Mouse (Mus musculus) adrenal gland, postnatal 4 days (tissue): Measurements from ENCODE around the gene Aipl1. TPM values are rescaled to one million over a fixed set of nuclear protein-coding genes. Genes with fewer than 3 reads are reported as not detected.
"Not testable (repeated sequence)": the region's sequence is repeated elsewhere in the genome, so short reads cannot be mapped to it uniquely, and the experiment has no call there.

ENCODE experiments used
- DNase-seq, 2 experiments: peaks; one replicate each; pipeline ENCODE4 v3.0.0; 2021 to 2022; ENCODE audit warnings: low spot score in 2 of 2, mixed read lengths in 2 of 2
- total RNA-seq, 2 experiments: library from RNA; stranded (reverse); gene quantifications; 2 replicates each; pipeline ENCODE4 v1.2.3; 2021

Aipl1 gene
- total RNA-seq, 2 experiments from 2014 or later = 0.56 to 0.76 TPM

DNA sequence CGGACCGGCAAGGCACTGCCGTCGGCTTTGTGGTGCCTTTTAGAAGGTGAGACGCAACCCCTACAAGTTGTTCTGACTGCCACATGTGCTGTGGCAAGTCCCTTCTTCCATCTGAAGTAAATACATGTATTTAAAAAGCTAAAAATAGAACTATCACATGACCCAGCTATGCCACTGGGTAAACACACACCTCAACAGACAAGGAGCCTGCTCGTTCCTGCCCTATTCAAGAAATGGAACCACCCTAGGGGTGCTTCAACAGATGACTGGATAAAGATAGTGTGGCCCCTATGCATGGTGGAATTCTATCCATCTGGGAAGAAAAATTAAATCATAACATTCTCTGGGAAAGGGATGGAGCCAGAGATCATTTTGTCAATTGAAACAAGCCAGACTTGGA, 14.5 kb downstream of the Aipl1 start:
- DNase-seq = no peak

DNA sequence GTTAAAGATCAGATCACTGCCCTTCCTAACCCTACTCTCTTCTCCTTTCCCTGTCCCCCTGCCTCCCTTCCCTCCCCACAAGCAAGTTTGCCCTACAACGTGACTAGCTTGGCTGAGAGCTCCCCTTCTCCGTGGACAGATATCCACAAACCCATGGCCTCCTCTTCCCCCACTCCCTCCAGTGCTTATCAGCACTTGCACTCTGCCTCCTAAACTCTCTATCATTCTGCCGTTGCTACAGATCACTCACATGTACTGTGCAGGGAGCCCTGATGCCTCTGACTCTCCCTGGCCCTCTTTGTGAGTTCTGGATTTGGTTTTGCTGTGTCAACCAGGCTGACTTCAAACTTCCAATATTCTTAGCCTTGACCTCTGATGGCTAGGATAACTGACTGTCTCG, 16.3 kb downstream of the Aipl1 start:
- no peak for DNase-seq

DNA sequence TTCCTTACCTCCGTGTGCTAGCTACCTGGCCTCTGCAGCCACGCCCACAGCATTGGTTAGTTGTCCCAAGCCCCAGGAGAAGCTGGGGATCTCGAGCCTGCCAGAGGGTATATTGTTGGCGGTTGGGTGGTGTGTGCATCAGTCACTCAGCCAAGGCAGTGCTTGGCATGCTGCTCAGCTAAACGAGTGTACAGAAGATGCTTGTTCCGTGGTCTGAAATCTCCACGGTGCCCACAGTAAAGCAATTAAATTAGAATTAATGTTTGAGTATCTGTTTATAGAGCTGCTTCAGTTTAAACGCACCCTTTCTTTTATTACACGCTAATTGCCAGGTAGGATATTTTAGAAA, 20.1 kb downstream of the Aipl1 start:
- no peak for DNase-seq

GRCm38 (mm10) chr11:72016518-72017252, 20.6 kb downstream of the Aipl1 start:
- DNase-seq = no peak

GRCm38 (mm10) chr11:72014674-72015073, 22.6 kb downstream of the Aipl1 start:
- no peak for DNase-seq

GRCm38 (mm10) chr11:72011955-72012354, 25.4 kb downstream of the Aipl1 start:
- no peak for DNase-seq

- no peak for DNase-seq
Observed at GRCm38 (mm10) chr11:72010940-72011722, 26.2 kb downstream of the Aipl1 start.

- DNase-seq = no peak
Observed at GRCm38 (mm10) chr11:72010367-72010766, 26.9 kb downstream of the Aipl1 start.

DNA sequence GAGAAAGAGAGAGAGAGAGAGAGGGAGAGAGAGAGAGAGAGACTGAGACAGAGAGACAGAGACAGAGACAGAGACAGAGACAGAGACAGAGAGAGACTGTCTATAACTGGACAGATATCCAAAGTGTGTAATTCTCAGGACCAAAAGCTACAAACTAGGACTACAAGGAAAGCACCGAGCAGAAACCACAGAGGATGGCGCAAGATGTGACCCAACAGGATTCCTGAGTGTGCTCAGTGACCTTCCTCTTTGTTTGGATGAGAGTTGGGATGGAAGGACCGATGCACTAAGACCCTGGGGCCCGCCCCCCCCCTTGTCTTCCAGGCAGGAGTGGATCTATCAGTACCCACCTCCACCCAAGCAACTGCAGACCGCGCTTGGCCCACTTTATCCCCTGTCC, 31.8 kb downstream of the Aipl1 start:
- no peak for DNase-seq

DNA sequence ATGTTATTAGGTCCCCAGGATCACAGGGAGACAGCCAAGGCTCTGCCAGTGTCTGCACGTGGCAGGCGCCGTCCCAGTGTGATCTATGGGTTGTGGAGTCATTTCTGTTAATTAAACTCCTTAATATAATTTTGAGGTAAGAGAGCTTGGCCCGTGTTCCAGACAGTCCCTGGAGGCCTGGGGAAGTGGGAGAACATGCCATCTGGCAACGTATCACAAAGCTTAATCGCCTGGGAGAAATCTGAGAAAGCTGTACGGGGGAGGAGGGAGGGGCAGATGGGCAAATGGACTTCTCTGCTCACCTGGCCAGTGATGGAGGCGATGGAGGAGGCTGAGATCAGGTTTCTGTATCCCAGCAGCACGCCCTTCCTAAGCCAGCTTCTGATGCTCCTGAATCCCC, 34.1 kb downstream of the Aipl1 start:
- no peak for DNase-seq

DNA sequence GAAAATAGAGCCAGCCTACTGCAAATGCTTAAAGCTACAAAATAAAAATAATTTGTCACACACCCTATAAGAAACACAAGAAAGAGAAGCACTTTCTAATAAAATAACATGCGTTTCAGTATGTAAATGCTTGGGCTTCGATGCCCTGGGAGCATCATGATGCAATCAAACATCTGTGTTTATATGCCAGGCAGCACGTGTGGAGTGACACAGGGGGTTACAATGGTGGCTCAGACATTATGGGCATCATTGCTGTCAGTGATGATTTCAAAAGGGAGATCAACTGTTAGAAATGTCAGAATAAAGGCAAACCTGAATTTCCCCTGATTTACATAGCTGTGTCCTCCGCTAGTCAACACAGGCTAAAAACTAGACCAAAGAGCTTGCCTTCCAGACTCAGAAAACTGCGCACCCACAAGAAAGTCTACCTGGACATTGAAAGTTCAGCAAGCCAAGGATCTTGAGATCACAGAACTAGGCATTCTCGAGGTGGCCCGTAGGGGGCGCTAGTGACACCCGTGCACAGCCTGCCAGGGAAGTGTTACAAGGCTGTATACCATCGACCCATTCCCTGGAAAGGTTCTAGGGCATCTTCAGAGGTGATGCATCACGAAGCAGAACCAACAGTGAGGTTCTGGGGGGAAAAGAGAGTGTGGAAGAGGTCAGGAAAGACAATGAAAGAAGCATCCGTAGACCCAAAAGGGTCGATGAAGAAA, 35.0 kb downstream of the Aipl1 start:
- DNase-seq = peak in 1 of 2 experiments; percentile 11

DNA sequence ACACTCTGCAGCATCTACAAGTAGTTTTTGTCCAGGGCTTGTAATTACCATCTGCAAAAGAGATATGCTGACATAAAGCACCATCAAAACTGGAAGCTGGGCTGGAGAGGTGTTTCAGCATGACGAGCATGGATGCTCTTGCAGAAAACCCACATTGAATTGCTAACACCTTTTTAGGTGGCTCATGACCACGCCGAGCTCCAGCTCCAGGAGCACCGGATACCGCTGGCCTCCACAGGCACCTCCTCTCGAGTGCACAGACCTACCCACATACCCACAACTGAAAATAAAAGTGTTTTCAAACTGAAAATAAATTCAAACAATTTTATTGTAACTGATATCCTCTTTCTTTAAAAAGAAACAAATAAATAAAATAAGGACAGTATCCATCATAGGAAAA, 37.1 kb downstream of the Aipl1 start:
- no peak for DNase-seq

DNA sequence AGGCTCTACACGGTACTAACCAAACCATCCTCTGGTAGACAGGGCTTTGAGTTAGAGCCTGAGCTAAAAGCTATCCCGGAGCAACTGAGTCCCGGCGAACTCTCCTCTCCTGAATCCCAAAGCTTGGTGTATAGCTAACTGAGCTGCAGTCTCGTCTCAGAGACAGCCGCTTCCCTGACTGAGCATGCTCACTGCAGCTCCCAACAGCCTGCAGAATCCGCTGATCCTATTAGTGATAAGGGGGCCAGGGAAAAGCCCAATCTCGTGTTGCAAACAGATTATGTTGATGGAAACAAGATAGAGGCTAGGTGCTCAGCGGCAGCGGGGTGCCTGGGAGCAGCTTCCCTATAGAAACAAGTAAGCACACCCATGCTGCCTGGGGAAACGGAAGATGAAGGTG, 40.5 kb downstream of the Aipl1 start:
- DNase-seq = no peak

DNA sequence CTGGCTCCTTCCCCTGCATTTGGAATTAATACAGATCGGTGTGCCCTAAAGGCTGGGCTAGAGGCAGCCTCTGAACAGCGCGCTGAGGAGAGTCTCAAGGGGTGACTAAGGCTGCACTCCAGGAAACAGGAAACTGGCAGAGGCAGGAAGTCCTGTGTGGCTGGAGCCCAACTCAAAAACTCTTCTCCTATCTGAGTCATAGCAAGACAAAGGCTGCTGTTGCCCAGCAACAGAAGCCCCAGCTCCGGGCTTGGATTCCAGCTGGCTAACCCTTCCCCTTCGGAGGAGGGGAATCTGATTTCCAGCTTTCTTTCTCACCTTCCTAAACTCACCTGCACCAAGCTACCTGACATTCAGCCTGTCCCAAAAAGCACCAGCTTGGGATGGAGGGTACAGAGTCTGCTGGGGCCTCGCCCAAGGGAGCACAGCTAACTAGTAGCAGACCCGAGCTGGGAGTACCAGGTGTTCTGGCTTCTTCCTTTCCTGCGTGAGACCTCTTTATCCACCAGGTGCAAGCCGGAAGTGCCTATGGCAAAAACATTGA, 41.3 kb downstream of the Aipl1 start:
- peak in 1 of 2 experiments; percentile 30 for DNase-seq

DNA sequence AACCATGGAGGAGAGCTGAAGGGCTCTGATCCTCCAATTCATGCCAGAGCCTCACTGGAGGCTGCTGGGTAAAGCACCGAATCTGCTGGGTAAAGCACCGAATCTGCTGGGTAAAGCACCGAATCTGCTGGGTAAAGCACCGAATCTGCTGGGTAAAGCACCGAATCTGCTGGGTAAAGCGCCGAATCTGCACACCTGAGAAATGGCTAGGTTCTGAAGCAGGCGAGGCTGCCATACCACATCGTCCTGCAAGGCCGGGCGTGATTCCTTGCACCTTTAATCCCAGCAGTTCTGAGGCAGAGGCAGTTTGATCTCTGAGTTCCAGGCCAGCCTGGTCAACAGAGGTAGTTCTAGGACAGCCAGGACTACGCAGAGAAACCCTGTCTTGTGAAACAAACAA, 44.9 kb downstream of the Aipl1 start:
- DNase-seq = no peak

- peak in 1 of 2 experiments; percentile 16 for DNase-seq
Observed at GRCm38 (mm10) chr11:71991541-71991940, 45.8 kb downstream of the Aipl1 start.

- DNase-seq = not testable (repeated sequence)
Observed at GRCm38 (mm10) chr11:71989407-71989806, 47.9 kb downstream of the Aipl1 start.

DNA sequence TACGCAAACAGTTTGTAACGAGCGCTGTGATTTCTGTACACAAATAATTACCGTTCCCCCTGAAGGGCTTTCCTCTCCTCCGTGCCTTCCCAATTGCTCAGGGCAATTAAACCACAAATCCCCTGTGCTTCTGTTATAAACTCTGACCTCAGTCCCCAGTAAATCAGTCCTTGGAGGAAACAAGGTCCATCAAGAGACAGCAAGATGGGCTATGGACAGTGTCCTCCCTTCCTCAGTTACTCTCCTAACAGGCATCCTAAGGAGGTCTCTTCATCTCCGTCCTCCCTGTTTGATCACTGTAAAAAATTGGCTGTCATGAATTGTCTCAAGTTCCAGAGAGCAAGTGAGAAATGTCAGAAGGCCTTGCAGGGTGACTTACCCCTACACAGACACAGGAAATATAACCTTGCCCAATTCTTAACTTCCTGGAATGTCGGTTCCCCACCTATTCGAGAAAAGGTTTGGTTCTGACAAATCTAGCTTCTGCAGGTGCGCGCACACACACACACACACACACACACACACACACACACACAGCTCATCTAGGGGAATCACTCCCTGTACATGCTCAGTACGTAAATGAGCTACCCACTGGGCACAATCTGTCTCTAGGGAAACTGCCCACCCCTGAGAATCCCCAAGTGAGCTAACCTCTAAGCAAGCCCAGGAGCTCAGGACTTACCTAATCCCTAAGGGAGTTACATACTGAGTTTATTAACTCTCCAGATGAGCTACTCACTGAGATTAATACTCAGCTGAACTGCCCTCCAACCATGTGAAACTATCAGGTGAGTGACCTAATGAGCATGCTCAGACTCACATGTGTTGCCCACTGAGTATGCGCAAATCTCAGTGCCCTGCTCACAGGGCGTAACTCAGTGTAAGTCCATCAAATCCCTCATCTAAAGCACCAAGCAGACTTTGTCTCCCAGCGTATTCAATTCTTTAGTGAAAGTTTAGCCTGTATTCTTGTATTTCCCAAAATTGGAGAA, 49.9 kb downstream of the Aipl1 start:
- DNase-seq = no peak

DNA sequence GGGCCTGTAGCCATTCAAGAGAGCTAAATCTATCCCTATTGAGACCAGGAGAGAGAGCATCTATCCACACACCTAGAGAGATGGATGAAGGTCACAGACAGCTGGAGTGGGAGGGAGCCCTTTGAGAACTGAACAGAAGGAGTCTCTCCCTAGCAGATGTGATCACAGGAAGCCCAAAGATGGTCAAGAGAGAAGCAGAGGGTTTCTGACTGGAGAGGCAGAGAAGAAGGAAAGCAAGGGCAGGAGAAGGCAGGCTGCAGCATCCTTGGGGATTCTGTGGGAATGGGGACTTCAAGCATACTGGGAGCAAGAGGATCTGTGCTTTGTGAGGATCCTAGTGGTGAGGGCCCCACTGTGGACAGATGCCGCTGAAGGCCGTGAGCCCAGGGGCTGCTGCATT, 51.5 kb downstream of the Aipl1 start:
- DNase-seq = no peak

GRCm38 (mm10) chr11:71985101-71985711, 52.1 kb downstream of the Aipl1 start:
- no peak for DNase-seq
